Mouse (Mus musculus) right cerebral cortex, postnatal 4 days (tissue): Measurements from ENCODE around the gene Ten1.

Experiments used
- DNase-seq: peaks from one replicate; pipeline ENCODE4 v3.0.0-alpha.2; 2022

Ten1 gene

GRCm38 (mm10) chr11:116198639-116199531 lies at the start of gene Ten1, which contains the start of gene Acox1:
TSS of gene Ten1 (plus strand) at chr11:116198855.
TSS of gene Acox1 (minus strand) at chr11:116199045.
- peak; percentile 97 for DNase-seq

DNA sequence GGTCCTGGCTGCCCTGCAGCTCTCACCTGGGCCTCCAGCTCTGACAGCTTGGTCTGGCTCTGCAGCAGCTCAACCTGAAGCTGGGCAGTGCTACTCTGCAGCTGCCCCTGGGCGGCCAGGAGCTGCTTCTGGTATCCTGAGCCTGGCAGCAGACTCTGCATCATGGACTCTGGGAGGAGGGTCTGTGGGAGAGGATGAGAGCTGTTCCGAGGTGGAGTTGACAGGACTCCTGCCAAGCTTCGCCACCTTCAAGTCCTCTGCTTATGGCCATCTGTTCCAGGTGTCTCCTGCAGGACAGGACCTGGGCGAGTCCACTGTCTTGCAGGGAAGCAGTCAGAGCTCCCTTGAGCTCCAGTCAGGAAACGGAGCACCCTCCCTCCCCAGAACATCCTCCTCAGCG lies 49.3 kb upstream of the Ten1 start:
- DNase-seq: no peak

DNA sequence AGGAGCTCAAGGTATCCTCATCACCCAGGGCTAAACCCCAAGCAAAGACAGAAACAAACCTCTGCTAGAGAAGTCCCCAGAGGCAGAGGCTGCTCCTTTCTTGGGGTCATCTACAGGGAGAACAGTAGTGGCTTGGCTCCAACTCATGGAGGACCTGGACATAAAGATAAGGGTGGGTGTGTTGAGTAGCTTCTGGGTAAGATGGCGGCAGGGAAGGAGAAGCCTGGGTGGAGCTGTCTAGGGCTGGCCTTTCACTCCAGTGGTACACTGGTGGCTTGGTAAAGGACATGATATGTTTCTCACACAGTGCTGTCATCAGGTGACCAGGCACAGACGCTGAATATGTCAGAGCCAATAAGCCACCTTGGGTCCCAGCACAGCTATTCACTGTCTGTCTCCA lies 47.7 kb upstream of the Ten1 start:
- no peak for DNase-seq

DNA sequence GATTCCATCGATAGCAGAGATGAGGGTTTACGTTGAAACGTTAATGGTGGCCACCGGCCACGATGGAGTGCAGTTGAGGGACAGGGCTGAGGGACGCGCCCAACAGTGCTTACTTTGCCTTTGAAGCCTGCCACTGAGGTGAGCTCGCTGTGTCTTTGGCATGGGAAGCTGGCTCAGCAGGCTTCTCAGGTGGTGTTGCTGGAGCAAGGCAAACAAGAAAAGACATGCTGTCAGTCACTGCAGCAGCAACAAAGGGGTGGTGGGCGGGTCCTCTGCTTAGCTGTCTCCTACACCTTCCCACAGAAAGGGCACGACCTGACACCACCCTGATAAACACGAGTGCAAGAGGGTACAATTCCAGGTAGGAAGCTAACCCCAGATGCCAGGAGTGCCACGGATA lies 37.3 kb upstream of the Ten1 start:
- no peak for DNase-seq

DNA sequence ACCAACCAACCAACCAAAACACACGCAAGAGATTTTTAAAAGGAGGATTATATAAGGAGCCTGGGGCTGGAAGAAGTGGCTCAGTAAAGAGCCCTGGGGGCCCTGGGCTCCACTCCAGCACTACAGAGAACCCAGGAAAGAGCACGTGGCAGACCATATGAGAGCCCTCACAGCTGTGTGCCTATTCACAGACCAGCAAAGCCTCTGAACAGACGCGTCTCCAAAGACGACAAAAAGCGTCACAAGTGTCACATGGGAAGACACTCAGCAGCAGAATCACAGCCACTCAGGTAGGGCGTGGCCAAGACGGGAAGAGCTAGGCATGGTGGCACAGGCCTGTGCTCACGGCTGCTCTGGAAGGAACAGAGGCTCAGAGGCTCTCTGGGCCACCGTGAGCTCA lies 36.5 kb upstream of the Ten1 start:
- DNase-seq: no peak

DNA sequence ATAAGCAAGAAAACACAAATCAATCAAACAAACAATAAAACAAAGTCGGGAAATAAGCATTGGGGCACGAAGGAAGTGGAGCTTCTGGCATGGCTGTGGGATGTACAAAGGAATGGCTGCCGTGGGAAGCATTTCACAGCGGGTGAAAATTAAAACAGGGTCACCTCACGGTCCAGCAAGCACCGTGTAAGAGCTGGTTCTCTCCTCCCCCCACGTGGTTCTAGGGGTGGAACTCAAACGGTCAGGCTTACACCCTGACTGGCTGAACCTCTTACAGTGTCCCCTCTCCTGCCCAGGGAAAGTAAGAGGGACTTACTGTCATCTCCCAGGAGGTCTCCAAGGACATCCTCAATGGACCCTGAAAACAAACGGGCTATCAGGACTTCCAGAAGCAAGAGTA lies 35.7 kb upstream of the Ten1 start:
- DNase-seq: no peak

- no peak for DNase-seq
Observed at GRCm38 (mm10) chr11:116167232-116167631, 31.4 kb upstream of the Ten1 start.

DNA sequence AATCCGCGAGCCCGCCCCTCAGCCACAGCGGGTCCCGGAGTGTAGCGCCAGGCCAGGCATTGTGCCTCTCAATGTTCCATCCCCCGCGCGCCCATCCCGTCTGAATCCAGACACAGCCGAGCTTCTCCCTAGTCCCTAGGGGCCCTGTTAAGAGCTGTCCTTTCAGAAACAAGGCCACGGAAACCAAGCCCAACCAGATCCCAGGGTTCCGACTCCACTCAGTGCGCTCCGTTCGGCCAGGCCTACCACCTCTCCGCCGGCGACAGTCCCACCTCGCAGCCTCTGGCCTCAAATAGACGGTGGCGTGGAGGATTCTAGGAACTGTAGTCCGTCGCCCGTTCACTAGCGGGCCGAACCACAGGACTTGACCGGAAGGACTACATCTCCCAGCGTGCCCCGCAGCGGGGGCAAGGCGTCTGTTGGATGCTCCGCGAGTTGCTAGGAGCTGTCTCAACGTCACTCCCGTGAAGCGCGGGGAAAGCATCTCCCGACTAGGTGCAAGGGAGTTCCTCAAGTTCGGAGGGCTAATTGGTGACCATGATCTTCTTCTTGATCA lies 30.7 kb upstream of the Ten1 start, which contains the start of gene Fbf1:
TSS of gene Fbf1 (minus strand) at position 283 of the 556 bp plus-strand sequence.
- peak; percentile 93 for DNase-seq

- DNase-seq: no peak
Observed at GRCm38 (mm10) chr11:116169214-116169613, 29.4 kb upstream of the Ten1 start.

DNA sequence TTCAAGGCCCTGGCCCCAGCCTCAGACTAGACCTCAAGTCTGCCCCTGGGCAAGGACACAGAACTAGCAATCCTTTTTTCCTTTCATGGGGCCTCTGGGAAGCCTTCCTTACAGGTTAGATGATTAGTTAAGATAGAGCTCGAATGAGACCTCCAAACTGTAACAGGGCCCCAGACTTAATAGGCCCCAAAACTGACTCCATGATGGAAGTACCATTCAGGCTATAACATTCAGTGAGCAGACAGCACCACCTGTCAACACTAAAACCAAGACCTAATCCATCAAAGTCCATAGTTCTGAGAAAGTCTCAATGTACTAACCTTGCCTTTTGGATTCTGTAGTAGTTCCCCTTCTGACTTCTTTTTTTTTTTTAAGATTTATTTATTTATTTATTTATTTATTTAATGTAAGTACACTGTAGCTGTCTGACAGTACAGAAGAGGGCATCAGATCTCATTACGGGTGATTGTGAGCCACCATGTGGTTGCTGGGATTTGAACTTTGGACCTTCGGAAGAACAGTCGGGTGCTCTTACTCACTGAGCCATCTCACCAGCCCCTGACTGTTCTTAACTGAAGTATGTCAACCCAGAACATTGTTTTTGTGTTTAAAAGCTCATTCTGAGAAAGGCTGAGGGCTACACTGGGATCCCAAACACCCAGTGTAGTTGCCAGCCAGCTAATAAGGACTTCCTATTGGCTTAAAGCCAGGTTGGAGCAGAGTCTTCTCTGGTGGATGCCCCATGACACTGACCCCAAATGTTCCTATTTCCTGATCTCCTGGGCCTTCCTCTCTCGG lies 28.5 kb upstream of the Ten1 start:
- DNase-seq: no peak

GRCm38 (mm10) chr11:116171959-116172358 lies 26.7 kb upstream of the Ten1 start:
- DNase-seq: no peak

- no peak for DNase-seq
Observed at GRCm38 (mm10) chr11:116174775-116175448, 23.7 kb upstream of the Ten1 start.

- no peak for DNase-seq
Observed at GRCm38 (mm10) chr11:116176010-116176409, 22.6 kb upstream of the Ten1 start.

- no peak for DNase-seq
Observed at GRCm38 (mm10) chr11:116178411-116179121, 20.1 kb upstream of the Ten1 start.

- no peak for DNase-seq
Observed at GRCm38 (mm10) chr11:116185836-116186235, 12.8 kb upstream of the Ten1 start.

DNA sequence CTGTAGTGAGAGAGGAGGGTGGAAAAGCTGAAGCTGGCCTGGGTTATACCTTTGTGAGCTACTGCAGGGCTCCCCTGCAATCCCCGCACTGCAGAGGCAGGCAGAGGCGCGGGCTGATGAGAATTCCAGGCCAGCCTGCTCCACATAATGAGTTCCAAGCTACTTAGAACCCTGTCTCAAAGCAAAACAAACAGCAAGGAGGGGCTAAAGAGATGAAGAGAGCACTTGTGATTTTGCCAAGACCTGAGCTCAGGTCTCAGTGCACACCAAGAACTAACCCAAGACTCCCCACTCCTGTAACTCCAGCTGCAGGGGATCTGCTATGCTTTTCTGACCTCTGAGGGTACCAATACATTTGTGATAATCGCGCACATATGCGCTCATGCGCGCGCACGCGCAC lies 12.3 kb upstream of the Ten1 start:
- DNase-seq: no peak

- no peak for DNase-seq
Observed at GRCm38 (mm10) chr11:116187226-116187930, 11.3 kb upstream of the Ten1 start.

DNA sequence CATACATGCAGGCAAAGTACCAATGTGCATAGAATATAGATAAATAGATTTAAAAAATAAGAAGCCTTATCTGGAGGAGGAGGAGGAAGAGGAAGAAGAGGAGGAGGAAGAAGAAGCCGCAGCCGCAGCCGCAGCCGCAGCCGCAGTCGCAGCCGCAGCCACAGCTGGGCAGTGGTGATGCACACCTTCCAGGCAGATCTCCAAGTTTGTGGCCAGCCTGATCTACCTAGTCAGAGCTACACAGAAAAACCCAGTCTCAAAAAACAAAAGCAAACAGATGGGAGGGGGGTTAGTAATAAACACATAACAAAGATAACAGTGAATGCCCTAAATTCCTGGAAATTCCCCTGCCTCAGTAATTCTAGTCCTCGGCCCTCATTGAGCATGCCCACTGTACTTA lies 4.0 kb upstream of the Ten1 start:
- no peak for DNase-seq

DNA sequence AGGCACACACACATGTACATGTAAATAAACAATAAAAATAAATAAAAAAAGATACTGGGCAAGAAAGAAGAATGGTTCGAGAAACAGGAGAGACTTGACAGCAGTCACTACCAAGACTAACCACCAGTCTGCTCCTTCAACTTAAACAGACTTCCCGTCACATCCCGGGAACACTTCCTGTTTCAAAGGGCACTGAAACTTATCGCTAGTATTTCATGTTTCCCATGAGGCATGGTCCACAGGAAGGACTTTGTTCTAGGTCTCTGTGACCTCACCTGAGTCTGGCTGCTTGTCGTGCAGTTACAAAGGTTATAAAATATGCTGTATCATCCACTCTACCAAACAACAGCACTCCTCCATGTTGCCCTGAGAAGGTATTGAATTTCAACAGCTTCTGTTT lies 3.4 kb upstream of the Ten1 start:
- DNase-seq: no peak

- no peak for DNase-seq
Observed at GRCm38 (mm10) chr11:116196336-116196735, 2.3 kb upstream of the Ten1 start.

- no peak for DNase-seq
Observed at GRCm38 (mm10) chr11:116196866-116197583, 1.6 kb upstream of the Ten1 start.
